Mouse (Mus musculus) spleen, postnatal 4 days (tissue): Measurements from ENCODE around the gene Dock1.

ENCODE experiments used
- DNase-seq, 2 experiments: peaks; one replicate each; pipeline ENCODE4 v3.0.0; 2022; ENCODE audit warnings: low spot score in 2 of 2

Gene Dock1

GRCm38 (mm10) chr7:134695431-134695830, 25.0 kb downstream of the Dock1 start:
- no peak for DNase-seq

- DNase-seq: no peak
Measured at GRCm38 (mm10) chr7:134696126-134696979, 25.9 kb downstream of the Dock1 start.

DNA sequence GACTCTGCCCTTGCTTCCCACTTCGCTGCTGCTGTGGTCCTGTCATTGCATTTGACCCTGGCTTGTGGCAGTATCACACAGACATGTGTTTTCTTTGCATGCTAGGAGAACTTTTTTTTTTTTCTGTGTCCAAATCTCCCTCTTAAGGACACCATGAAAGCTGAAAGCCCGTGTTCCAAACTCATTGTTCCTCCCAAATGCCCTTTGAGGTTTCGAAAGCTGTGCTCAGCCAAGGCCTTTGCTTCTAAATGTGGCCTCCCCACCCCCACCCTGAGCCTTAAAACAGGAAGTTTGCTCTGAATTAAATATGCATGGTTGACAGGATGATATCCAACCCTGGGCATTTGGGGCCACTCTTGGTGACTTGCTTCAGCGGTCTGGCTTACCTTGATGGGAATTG, 27.0 kb downstream of the Dock1 start:
- DNase-seq: no peak

DNA sequence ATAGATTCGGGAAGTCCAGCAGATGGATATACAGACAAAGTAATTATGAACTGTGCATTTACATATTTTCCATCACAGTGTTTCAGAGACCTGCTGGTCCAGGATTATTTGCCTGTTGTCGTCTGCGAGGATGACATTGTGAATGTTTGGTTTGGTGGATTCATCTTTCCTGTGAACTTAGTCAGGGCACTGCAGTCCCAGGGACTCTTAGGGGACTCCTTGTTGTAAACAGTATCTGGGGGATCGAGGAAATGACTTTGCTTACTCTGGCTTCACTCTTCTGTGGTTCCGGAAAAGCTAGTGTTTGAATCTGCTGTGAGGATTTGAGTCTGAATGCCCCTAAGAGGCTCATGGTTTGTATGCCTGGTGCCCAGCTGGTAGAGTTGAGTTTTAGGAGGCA, 27.8 kb downstream of the Dock1 start:
- DNase-seq: no peak

- DNase-seq: no peak
Measured at GRCm38 (mm10) chr7:134700001-134700400, 29.5 kb downstream of the Dock1 start.

DNA sequence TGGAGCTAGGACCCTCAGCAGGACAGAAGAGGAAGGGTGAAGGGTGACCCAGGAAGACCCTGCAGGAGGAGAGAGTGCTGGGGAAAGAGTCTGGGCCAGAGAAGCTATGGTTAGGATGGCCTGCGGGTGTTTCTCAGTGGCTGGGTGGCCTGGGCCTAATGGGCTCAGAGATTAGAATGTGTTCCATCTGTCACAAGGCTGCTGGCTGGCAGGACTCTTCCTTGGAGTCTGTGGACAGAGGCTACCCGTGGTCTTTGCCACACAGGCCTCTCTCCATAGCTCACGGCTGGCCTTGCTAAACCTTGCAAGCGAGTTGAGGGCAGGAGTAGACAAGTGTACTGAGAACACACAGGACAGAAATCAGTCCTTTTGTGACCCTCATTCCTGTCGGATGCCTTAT, 32.0 kb downstream of the Dock1 start:
- no peak for DNase-seq

- DNase-seq: no peak
Measured at GRCm38 (mm10) chr7:134703704-134704103, 33.2 kb downstream of the Dock1 start.

- DNase-seq: no peak
Measured at GRCm38 (mm10) chr7:134709226-134709853, 38.9 kb downstream of the Dock1 start.

GRCm38 (mm10) chr7:134711576-134711975, 41.1 kb downstream of the Dock1 start:
- no peak for DNase-seq

- DNase-seq: no peak
Measured at GRCm38 (mm10) chr7:134719406-134719805, 49.0 kb downstream of the Dock1 start.

GRCm38 (mm10) chr7:134722361-134722760, 51.9 kb downstream of the Dock1 start:
- DNase-seq: no peak

GRCm38 (mm10) chr7:134722955-134723354, 52.5 kb downstream of the Dock1 start:
- DNase-seq: no peak

DNA sequence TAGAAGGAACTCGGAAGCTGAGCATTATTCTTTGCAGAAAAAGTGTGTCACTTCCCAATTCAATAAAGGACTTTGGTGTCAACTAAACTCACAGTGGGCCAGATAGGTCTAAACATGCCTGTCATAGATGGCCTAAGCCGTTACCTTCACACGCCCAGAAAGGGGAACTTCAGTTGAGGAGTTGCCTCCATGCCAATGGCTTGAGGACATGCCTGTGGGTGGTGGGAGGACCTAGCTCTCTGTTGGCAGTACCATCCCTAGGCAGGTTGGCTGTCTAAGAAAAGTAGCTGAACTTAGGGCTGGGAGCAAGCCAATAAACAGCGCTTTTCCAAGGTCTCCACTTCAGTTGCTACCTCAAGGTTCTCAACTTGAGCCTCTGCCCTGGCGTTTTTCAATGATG, 53.1 kb downstream of the Dock1 start:
- no peak for DNase-seq

GRCm38 (mm10) chr7:134724841-134725240, 54.4 kb downstream of the Dock1 start:
- DNase-seq: no peak

- no peak for DNase-seq
Measured at GRCm38 (mm10) chr7:134725551-134726529, 55.4 kb downstream of the Dock1 start.

DNA sequence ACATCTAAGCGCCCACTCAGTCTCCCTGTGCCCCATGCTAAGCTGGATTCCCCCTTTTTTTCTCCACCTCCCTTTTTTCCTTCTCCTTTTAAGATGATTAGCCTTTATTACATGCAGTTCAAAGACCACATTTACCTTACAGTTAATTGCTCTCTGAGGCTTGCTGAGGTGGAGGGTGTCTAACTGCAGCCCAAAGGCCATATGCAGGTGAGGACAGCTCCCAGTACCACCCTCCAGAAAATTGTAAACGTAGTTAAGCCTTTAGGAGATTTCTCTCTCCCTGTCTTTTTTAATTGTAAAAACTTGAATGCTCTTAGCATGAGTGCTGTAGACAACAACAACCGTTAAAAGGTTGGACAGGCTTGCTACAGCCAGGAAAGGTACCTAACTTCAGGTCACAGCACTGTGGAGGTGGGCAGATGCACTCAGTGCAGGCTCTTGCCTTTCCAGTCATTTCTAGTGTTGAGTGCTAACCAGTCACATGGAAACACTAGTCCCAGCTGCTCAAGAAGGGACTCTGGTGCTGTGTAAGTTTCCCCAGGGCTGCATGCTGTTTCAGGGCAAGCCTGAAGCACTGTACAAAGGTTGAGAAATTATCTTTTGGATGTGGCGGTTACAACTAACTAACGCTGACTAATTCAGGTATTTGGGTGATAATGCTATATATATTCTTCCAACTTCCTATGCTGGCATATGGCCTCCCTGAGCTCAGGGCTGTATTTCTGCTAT, 56.2 kb downstream of the Dock1 start:
- DNase-seq: no peak

- no peak for DNase-seq
Measured at GRCm38 (mm10) chr7:134729348-134729747, 58.9 kb downstream of the Dock1 start.

GRCm38 (mm10) chr7:134730406-134731126, 60.1 kb downstream of the Dock1 start:
- DNase-seq: no peak

- DNase-seq: no peak
Measured at GRCm38 (mm10) chr7:134747059-134747458, 76.6 kb downstream of the Dock1 start.

GRCm38 (mm10) chr7:134748376-134748775, 77.9 kb downstream of the Dock1 start:
- no peak for DNase-seq

- no peak for DNase-seq
Measured at GRCm38 (mm10) chr7:134749613-134750012, 79.2 kb downstream of the Dock1 start.
